Mouse (Mus musculus): Measurements from ENCODE around the gene Cd5. TPM values are rescaled to one million over a fixed set of nuclear protein-coding genes. Genes with fewer than 3 reads are reported as not detected.

Gene Cd5
- polyA plus RNA-seq, 1 experiment: not detected

DNA sequence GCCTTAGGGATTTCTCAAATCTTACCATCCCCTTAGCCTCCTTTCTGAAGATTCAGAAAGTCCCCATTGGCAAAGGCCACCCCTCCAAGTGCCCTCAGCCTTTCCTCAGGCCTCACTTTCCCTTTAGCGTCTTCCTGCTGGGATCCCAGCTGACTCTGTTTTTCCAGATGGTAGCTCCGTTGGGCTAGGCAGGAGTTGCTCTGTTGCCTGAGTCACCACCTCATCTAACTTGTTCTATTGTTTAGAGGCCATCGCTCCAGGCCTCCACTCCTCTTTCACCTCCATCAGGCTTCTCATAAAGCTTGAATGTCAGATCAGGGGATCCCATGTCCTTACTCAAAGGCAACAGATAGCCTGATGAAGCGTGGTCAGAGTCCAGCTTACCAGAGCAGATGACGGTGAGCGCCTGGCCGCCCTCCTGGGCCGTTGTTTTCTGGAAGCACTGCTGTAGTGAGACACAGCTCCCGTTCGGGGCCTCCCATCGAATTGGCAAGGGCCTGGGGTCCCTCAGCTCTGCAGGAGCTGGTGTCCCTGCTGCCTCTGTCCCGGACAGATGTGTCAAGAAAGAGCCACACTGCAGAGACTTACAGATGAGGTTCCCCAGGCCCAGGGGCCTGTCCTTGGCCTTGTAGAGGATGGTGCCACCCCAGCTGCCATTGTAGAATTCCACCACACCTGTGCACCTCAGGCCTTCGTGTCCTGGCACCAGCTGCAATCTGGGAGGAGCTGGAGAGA is 14.0 kb downstream of the Cd5 start:
- H3K4me1 ChIP-seq (ENCODE audit: control insufficient read depth, insufficient read depth, low read length): peaks cover 9% of the 10 kb centered on the region
- no peak for TF ChIP-seq CTCF (IDR thresholded peaks at IDR 0.05; ENCODE audit: insufficient read depth, low read depth, low read length)
- no peak for TF ChIP-seq POLR2A (IDR thresholded peaks at IDR 0.05; ENCODE audit: insufficient read depth, low read depth, low read length)
- H3K4me3 ChIP-seq (ENCODE audit: insufficient read depth, low read depth, low read length): no peak overlapping the region
- no peak overlapping the region for H3K27ac ChIP-seq (ENCODE audit: insufficient read depth, low read depth, low read length)
- WGBS: 83% methylated on average over 13 of the region's 13 CpGs

DNA sequence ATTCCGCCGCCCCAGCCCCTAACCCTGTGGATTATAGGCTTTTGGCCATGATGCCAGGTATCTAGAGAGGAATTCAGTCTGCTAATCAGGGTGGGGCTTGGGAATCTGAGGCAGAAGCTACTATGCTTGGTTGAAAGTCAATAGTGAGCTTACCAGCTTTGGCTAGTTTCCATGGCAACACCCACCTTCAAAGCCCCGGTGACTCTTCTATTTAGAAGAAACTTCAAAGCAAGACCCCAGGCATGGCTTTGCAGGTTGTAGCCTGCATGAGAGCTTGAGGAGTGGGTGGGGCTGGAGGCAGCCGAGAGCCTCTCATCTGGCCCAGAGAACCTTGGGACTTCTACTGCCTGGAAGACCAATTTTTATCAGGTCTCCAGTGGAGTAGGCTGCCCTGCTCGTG is 15.2 kb downstream of the Cd5 start:
- Histone ChIP-seq H3K4me1 (ENCODE audit: control insufficient read depth, insufficient read depth, low read length) (peaks cover 9% of the 10 kb centered on the region), H3K27ac (ENCODE audit: insufficient read depth, low read depth, low read length) (no peak overlapping the region)
- WGBS: 54% methylated on average over 5 of the region's 5 CpGs

DNA sequence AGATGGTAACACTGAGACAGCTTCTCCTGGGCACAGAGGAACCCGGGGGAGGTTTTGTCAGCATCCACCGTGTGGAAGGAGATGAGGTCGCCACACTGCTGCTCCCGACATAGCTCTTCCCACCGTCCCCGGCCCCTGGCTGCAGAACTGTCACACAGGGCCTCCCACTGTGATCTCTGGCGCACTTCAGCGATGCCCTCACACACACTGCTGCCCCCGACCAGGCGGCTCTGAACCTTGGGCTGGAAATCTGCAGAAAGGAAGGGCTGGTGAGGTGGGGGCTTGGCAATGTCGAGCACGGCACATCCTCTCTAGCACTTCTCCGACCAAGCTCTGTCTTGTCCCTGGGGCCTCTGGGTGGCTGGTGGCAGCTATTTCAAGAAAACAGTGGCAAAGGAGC is 15.7 kb downstream of the Cd5 start:
- TF ChIP-seq POLR2A (IDR thresholded peaks at IDR 0.05; ENCODE audit: insufficient read depth, low read depth, low read length) (no peak), CTCF (IDR thresholded peaks at IDR 0.05; ENCODE audit: insufficient read depth, low read depth, low read length) (no peak)
- H3K4me1 ChIP-seq (ENCODE audit: control insufficient read depth, insufficient read depth, low read length): peaks cover 11% of the 10 kb centered on the region
- no peak overlapping the region for H3K27ac ChIP-seq (ENCODE audit: insufficient read depth, low read depth, low read length)
- 16% methylated on average over 13 of the region's 13 CpGs for WGBS
- no peak overlapping the region for H3K4me3 ChIP-seq (ENCODE audit: insufficient read depth, low read depth, low read length)

More for the DNA sequence above, 15.2 kb downstream of the Cd5 start:
- no peak overlapping the region for H3K4me3 ChIP-seq (ENCODE audit: insufficient read depth, low read depth, low read length)
- TF ChIP-seq POLR2A (IDR thresholded peaks at IDR 0.05; ENCODE audit: insufficient read depth, low read depth, low read length) (no peak), CTCF (IDR thresholded peaks at IDR 0.05; ENCODE audit: insufficient read depth, low read depth, low read length) (no peak)

DNA sequence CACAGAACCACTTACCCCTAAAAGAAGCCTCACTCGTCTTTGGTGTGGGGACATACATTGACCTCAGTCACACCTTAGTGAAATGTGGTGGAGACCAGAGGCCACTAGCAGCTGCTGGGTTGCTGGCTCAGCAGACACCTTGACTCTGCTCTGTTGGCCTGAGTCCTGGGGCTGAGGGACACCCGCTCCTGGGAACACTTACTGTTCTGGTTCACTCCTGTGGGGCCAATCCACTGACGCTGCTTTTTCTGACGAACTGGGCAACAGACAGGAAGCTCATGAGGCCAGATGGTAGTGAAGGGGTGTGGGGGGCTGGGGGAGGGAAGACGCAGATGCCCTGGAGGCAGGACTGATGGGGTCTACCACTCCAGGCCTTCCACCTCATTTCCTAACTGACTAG is 17.7 kb downstream of the Cd5 start:
- Histone ChIP-seq H3K27ac (ENCODE audit: insufficient read depth, low read depth, low read length) (no peak overlapping the region), H3K4me1 (ENCODE audit: control insufficient read depth, insufficient read depth, low read length) (peaks cover 11% of the 10 kb centered on the region), H3K4me3 (ENCODE audit: insufficient read depth, low read depth, low read length) (no peak overlapping the region)
- WGBS: 81% methylated on average over 5 of the region's 5 CpGs
- no peak for TF ChIP-seq CTCF (IDR thresholded peaks at IDR 0.05; ENCODE audit: insufficient read depth, low read depth, low read length)
- TF ChIP-seq POLR2A (IDR thresholded peaks at IDR 0.05; ENCODE audit: insufficient read depth, low read depth, low read length): no peak

DNA sequence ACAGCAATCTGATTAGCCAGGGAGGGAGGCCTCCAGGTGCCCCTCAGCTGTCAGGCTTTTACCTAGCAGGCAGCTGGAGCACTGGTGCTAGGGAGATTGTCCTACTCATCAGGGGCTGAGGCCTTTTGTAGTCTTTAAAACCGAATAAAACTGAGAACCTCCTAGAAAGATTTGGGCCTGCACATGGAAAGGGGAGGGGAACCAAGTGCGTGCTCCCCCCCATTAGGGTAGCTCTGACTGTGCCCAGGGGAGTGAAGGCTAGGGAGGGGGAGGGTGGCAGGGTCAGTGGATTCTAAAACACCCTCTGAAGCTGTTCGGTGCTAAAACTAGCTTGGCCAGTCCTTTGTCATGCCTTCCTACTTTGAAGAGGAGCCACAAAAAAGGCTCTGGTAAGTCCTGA is 18.3 kb downstream of the Cd5 start:
- Histone ChIP-seq H3K4me1 (ENCODE audit: control insufficient read depth, insufficient read depth, low read length) (peaks cover 11% of the 10 kb centered on the region), H3K4me3 (ENCODE audit: insufficient read depth, low read depth, low read length) (no peak overlapping the region), H3K27ac (ENCODE audit: insufficient read depth, low read depth, low read length) (no peak overlapping the region)
- 42% methylated on average over 3 of the region's 3 CpGs for WGBS
- TF ChIP-seq POLR2A (IDR thresholded peaks at IDR 0.05; ENCODE audit: insufficient read depth, low read depth, low read length): no peak
- TF ChIP-seq CTCF (IDR thresholded peaks at IDR 0.05; ENCODE audit: insufficient read depth, low read depth, low read length): no peak

GRCm38 (mm10) chr19:10719751-10720150 is 19.1 kb downstream of the Cd5 start:
- H3K27ac ChIP-seq (ENCODE audit: insufficient read depth, low read depth, low read length): no peak overlapping the region
- no peak overlapping the region for H3K4me3 ChIP-seq (ENCODE audit: insufficient read depth, low read depth, low read length)
- peaks cover 11% of the 10 kb centered on the region for H3K4me1 ChIP-seq (ENCODE audit: control insufficient read depth, insufficient read depth, low read length)
- TF ChIP-seq CTCF (IDR thresholded peaks at IDR 0.05; ENCODE audit: insufficient read depth, low read depth, low read length) (no peak), POLR2A (IDR thresholded peaks at IDR 0.05; ENCODE audit: insufficient read depth, low read depth, low read length) (no peak)
- 61% methylated on average over 2 of the region's 2 CpGs for WGBS

DNA sequence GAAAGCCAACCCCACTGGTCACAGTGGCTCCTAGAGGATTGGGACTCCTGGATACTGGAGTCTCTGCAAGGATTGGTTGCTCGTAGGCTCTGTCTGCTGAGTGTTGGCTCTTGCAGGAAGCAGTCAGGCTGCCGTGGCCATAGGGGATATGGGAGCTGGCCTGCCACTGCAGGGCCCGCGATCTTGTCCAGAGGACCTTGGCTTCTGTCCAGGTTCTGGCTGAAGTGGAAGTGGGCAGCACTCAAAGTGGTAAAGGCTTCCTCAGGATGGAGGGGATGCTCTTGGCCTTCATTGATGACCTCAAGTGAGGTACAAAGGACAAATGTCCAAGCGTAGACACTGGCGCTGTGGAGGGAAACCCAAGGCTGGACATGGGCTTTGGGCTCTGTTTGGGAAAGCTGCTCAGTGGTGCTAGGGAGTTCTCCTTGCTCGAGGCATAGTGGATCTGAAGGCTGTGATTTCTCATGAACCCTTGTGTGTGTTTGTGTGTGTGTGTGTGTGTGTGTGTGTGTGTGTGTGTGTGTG is 20.5 kb downstream of the Cd5 start:
- 54% methylated on average over 7 of the region's 7 CpGs for WGBS
- Histone ChIP-seq H3K4me1 (ENCODE audit: control insufficient read depth, insufficient read depth, low read length) (peaks cover 7% of the 10 kb centered on the region), H3K27ac (ENCODE audit: insufficient read depth, low read depth, low read length) (no peak overlapping the region), H3K4me3 (ENCODE audit: insufficient read depth, low read depth, low read length) (no peak overlapping the region)
- TF ChIP-seq CTCF (IDR thresholded peaks at IDR 0.05; ENCODE audit: insufficient read depth, low read depth, low read length) (no peak), POLR2A (IDR thresholded peaks at IDR 0.05; ENCODE audit: insufficient read depth, low read depth, low read length) (no peak)

DNA sequence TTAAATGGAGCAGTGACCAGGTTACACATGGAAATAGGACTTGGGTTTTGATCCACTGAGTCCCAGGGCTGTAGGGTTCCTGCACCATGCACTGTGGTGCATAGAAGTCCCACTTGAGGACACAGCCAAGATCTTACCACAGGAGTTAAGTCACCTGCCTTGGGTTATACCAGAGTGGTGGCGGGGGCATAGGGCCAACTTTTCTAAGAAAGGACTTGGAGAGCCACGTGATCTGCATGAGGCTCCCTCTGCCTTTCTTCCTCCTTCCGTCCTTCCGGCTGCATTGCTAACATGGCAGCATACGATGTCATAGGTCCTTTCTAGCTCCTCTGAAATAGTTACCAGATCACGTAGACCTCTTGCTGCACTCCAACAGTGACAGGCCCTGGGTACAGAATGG is 23.3 kb downstream of the Cd5 start:
- H3K4me3 ChIP-seq (ENCODE audit: insufficient read depth, low read depth, low read length): no peak overlapping the region
- no peak for TF ChIP-seq POLR2A (IDR thresholded peaks at IDR 0.05; ENCODE audit: insufficient read depth, low read depth, low read length)
- no peak for TF ChIP-seq CTCF (IDR thresholded peaks at IDR 0.05; ENCODE audit: insufficient read depth, low read depth, low read length)
- 78% methylated on average over 6 of the region's 6 CpGs for WGBS
- 0 out of 2 replicates have a peak, but pooled peaks cover 2% of the 10 kb centered on the region for H3K4me1 ChIP-seq (ENCODE audit: control insufficient read depth, insufficient read depth, low read length)
- no peak overlapping the region for H3K27ac ChIP-seq (ENCODE audit: insufficient read depth, low read depth, low read length)

GRCm38 (mm10) chr19:10714682-10715475 is 23.9 kb downstream of the Cd5 start:
- Histone ChIP-seq H3K4me1 (ENCODE audit: control insufficient read depth, insufficient read depth, low read length) (peaks cover 7% of the 10 kb centered on the region; the same call in 1 of the 2 replicates), H3K27ac (ENCODE audit: insufficient read depth, low read depth, low read length) (no peak overlapping the region), H3K4me3 (ENCODE audit: insufficient read depth, low read depth, low read length) (no peak overlapping the region)
- 38% methylated on average over 4 of the region's 4 CpGs for WGBS
- TF ChIP-seq POLR2A (IDR thresholded peaks at IDR 0.05; ENCODE audit: insufficient read depth, low read depth, low read length) (no peak), CTCF (IDR thresholded peaks at IDR 0.05; ENCODE audit: insufficient read depth, low read depth, low read length) (no peak)

Data from olfactory bulb, adult 2 months (tissue).